In the genomic region with DNA sequence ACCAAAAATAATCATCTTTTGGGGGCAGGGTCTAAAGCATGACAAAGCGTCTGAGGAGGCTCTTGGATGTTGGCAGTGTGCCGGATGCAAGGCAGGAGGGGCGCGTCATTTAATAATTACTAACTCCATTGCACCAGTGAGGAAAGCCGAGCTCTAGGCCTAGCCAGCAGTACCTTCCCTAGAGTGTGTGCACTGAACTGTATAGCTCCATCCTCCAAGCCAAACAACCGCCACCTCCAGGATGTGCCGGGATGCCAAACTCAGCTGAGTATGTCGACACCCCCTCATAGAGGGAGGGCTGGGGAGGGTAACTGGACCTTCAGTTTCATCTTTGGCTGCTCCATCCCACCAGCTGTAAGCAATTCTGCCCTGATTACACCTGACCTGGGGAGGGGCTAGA, we compare ENCODE assay signal across 12 mouse cellular contexts.
DNase-seq lines count a peak whose midpoint lies in the region; ATAC-seq and TF ChIP-seq lines count a peak whose summit lies in the region.
"Had no signal": no experiment of that assay in that cellular context is flagged by ENCODE, and none has a peak within 500 bp of the region (broad histone marks: within the 10 kb centered on the region; RNA-seq: fewer than 3 reads in every experiment).

No protein-coding gene starts in this region.

- TF ChIP-seq CTCF in heart, postnatal 0 days (IDR thresholded peaks at IDR 0.05; ENCODE audit: low read depth): no peak

- no peak overlapping the region for H3K4me3 ChIP-seq in heart, postnatal 0 days (ENCODE audit: low read depth, low read length)
- no peak overlapping the region for H3K4me3 ChIP-seq in midbrain, embryonic 14.5 days (replicated peaks; ENCODE audit: low read depth, low read length)
- no peak overlapping the region for H3K4me3 ChIP-seq in midbrain, embryonic 15.5 days
- H3K4me3 ChIP-seq in embryonic facial prominence, embryonic 15.5 days (replicated peaks): no peak overlapping the region
- no peak overlapping the region for H3K4me3 ChIP-seq in limb, embryonic 15.5 days
- H3K4me3 ChIP-seq: gastrocnemius, adult 2 months; liver, embryonic 13.5 days; myocyte had no signal

- TF ChIP-seq EP300 in heart, postnatal 0 days (IDR thresholded peaks at IDR 0.05; ENCODE audit: low read depth): no peak

- WGBS in heart, postnatal 0 days: 61% methylated on average over 8 of the region's 8 CpGs
- WGBS in midbrain, embryonic 14.5 days: 64% methylated on average over 8 of the region's 8 CpGs
- WGBS in midbrain, embryonic 15.5 days: 67% methylated on average over 8 of the region's 8 CpGs
- WGBS in embryonic facial prominence, embryonic 15.5 days: 26% methylated on average over 8 of the region's 8 CpGs
- WGBS in limb, embryonic 15.5 days: 42% methylated on average over 8 of the region's 8 CpGs

- 0 out of 2 replicates have a peak, but pooled peaks have one; percentile 11 for ATAC-seq in heart, postnatal 0 days (ENCODE audit: insufficient read depth, low read depth)
- ATAC-seq in midbrain, embryonic 14.5 days (ENCODE audit: low FRiP score, low TSS enrichment): 0 out of 2 replicates have a peak, but pooled peaks have one; percentile 34
- no peak for ATAC-seq in midbrain, embryonic 15.5 days (replicated peaks)
- ATAC-seq in embryonic facial prominence, embryonic 15.5 days (ENCODE audit: insufficient number of reproducible peaks, low FRiP score, low TSS enrichment, low read depth): peak; percentile 62
- peak; percentile 42; the same call in 1 of the 2 replicates for ATAC-seq in limb, embryonic 15.5 days (ENCODE audit: insufficient number of reproducible peaks, low FRiP score, low TSS enrichment, low read depth)
- ATAC-seq in inflammation-experienced regulatory T-cells, adult 6 months: no peak

- H3K4me2 ChIP-seq in heart, postnatal 0 days (ENCODE audit: low read depth, low read length): no peak overlapping the region
- H3K4me2 ChIP-seq in midbrain, embryonic 14.5 days (ENCODE audit: low read length): no peak overlapping the region
- no peak overlapping the region for H3K4me2 ChIP-seq in midbrain, embryonic 15.5 days
- H3K4me2 ChIP-seq in embryonic facial prominence, embryonic 15.5 days (replicated peaks): no peak overlapping the region
- H3K4me2 ChIP-seq in limb, embryonic 15.5 days: no peak overlapping the region
- H3K4me2 ChIP-seq: liver, embryonic 13.5 days had no signal

- no peak overlapping the region for H3K27ac ChIP-seq in heart, postnatal 0 days (ENCODE audit: low read depth)
- no peak overlapping the region for H3K27ac ChIP-seq in midbrain, embryonic 14.5 days (replicated peaks; ENCODE audit: low read depth, low read length)
- H3K27ac ChIP-seq in midbrain, embryonic 15.5 days: no peak overlapping the region
- no peak overlapping the region for H3K27ac ChIP-seq in embryonic facial prominence, embryonic 15.5 days (replicated peaks)
- 0 out of 2 replicates have a peak overlapping the region, but pooled peaks have one; percentile 62 for H3K27ac ChIP-seq in limb, embryonic 15.5 days
- H3K27ac ChIP-seq: gastrocnemius, adult 2 months; liver, embryonic 13.5 days had no signal

- DNase-seq in heart, postnatal 0 days (ENCODE audit: low spot score): no peak
- DNase-seq in heart, adult 8-10 months (ENCODE audit: low spot score): no peak
- peak; percentile 26 for DNase-seq in midbrain, embryonic 14.5 days
- DNase-seq in layer of hippocampus, postnatal 25 days (ENCODE audit: extremely low spot score in 1 of 2, low spot score in 1 of 2): no peak
- DNase-seq: gastrocnemius, adult 2 months; liver, embryonic 13.5 days; right cerebral cortex, postnatal 14 days had no signal

- H3K36me3 ChIP-seq in heart, postnatal 0 days (replicated peaks; ENCODE audit: control insufficient read depth, insufficient read depth, low read length): no peaks in the 10 kb centered on the region
- no peaks in the 10 kb centered on the region for H3K36me3 ChIP-seq in midbrain, embryonic 14.5 days (ENCODE audit: control insufficient read depth, insufficient read depth, low read length)
- H3K36me3 ChIP-seq in midbrain, embryonic 15.5 days (replicated peaks): no peaks in the 10 kb centered on the region
- no peaks in the 10 kb centered on the region for H3K36me3 ChIP-seq in embryonic facial prominence, embryonic 15.5 days
- no peaks in the 10 kb centered on the region for H3K36me3 ChIP-seq in limb, embryonic 15.5 days
- H3K36me3 ChIP-seq: liver, embryonic 13.5 days had no signal

- H3K27me3 ChIP-seq in heart, postnatal 0 days (ENCODE audit: control insufficient read depth, insufficient read depth, low read length): no peaks in the 10 kb centered on the region
- H3K27me3 ChIP-seq in midbrain, embryonic 14.5 days (ENCODE audit: control insufficient read depth, insufficient read depth, low read length): no peaks in the 10 kb centered on the region
- no peaks in the 10 kb centered on the region for H3K27me3 ChIP-seq in midbrain, embryonic 15.5 days (replicated peaks)
- no peaks in the 10 kb centered on the region for H3K27me3 ChIP-seq in embryonic facial prominence, embryonic 15.5 days
- H3K27me3 ChIP-seq in limb, embryonic 15.5 days: no peaks in the 10 kb centered on the region
- H3K27me3 ChIP-seq: liver, embryonic 13.5 days had no signal

- no peaks in the 10 kb centered on the region for H3K9me3 ChIP-seq in heart, postnatal 0 days (replicated peaks; ENCODE audit: control insufficient read depth, low read length)
- no peaks in the 10 kb centered on the region for H3K9me3 ChIP-seq in midbrain, embryonic 14.5 days (ENCODE audit: control insufficient read depth, low read length)
- no peaks in the 10 kb centered on the region for H3K9me3 ChIP-seq in midbrain, embryonic 15.5 days
- H3K9me3 ChIP-seq in embryonic facial prominence, embryonic 15.5 days (replicated peaks): no peaks in the 10 kb centered on the region
- no peaks in the 10 kb centered on the region for H3K9me3 ChIP-seq in limb, embryonic 15.5 days

- H3K9ac ChIP-seq in heart, postnatal 0 days (replicated peaks; ENCODE audit: low read depth, low read length): no peak overlapping the region
- H3K9ac ChIP-seq in midbrain, embryonic 14.5 days (replicated peaks; ENCODE audit: low read length): no peak overlapping the region
- H3K9ac ChIP-seq in midbrain, embryonic 15.5 days: no peak overlapping the region
- no peak overlapping the region for H3K9ac ChIP-seq in embryonic facial prominence, embryonic 15.5 days
- H3K9ac ChIP-seq in limb, embryonic 15.5 days: no peak overlapping the region
- H3K9ac ChIP-seq: liver, embryonic 13.5 days had no signal

- peaks cover 5% of the 10 kb centered on the region; the same call in 1 of the 2 replicates for H3K4me1 ChIP-seq in heart, postnatal 0 days (ENCODE audit: control insufficient read depth, insufficient read depth)
- H3K4me1 ChIP-seq in midbrain, embryonic 14.5 days (ENCODE audit: control insufficient read depth, insufficient read depth, low read length): no peaks in the 10 kb centered on the region
- H3K4me1 ChIP-seq in midbrain, embryonic 15.5 days: 0 out of 2 replicates have a peak, but pooled peaks cover 8% of the 10 kb centered on the region
- H3K4me1 ChIP-seq in embryonic facial prominence, embryonic 15.5 days: peaks cover 14% of the 10 kb centered on the region
- peaks cover 29% of the 10 kb centered on the region for H3K4me1 ChIP-seq in limb, embryonic 15.5 days

Comparison
In these comparisons a context has a peak if more than half of its experiments do, and no peak if none do; other contexts are left out.
1. ATAC-seq: peak in heart, postnatal 0 days (single experiment), midbrain, embryonic 14.5 days (single experiment), embryonic facial prominence, embryonic 15.5 days (single experiment) and limb, embryonic 15.5 days (single experiment); none in midbrain, embryonic 15.5 days (single experiment) and inflammation-experienced regulatory T-cells, adult 6 months (single experiment).